Mouse (Mus musculus): ENCODE measurements at regions not wholly inside any gene's neighbourhood (a gene's known extent, or its start where the extent isn't known, plus 50 kb on each side); places are given as distances from the start of the nearest gene placed in this dataset.

DNA sequence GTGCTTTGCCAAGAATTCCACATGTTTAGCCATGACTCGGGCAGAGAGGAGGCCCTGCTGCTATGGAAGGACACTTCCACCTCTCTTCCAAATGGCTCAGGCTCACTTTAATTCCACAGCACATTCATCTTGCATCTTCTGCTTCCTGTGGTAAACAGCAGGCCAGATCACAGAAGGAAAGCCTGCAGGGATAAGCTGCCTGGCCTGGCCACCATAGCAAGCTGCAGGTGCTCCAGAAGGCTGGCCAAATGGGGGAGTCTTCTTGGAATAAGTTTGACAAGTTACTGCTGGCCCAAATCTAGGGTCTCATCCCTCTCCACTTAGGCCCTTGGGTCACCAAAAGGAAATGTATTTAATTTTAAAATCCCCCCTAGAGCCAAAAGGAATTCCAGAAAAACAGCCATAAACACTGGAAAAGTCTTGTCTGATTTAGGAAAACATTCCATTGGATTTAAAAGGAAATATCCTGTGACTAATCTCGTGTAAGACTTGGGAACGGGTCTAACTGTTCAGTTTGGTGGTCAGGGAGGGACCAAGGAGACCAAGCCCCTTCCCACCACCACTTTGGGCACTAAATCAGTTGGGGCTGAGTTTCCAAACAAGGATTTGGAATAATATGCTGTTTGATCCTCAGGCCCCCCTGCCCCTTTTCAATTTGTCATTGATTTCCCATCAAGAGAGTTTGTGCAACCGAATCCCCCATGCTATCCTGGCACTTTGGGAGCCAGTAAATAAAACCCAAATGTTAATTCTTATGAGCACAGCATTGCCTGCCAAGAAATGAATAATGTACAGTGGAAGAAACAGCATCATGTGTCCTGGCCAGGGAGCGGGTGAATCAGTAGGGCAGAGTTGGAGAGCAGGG, 117.6 kb upstream of the Habp2 start:
- no peaks in the 10 kb centered on the region for H3K36me3 ChIP-seq (ENCODE audit: control insufficient read depth, insufficient read depth, low read length)
- ATAC-seq (ENCODE audit: low FRiP score, low TSS enrichment) (no peak), DNase-seq (no peak)
- no peaks in the 10 kb centered on the region for H3K27me3 ChIP-seq (ENCODE audit: control insufficient read depth, insufficient read depth, low read length)
- H3K4me3 ChIP-seq (replicated peaks; ENCODE audit: low read depth, low read length), result no peak overlapping the region
- H3K9ac ChIP-seq (replicated peaks; ENCODE audit: low read length), result no peak overlapping the region
- 84% methylated on average over 5 of the region's 5 CpGs for WGBS
- H3K27ac ChIP-seq (replicated peaks; ENCODE audit: low read depth, low read length), result no peak overlapping the region
- no peak overlapping the region for H3K4me2 ChIP-seq (ENCODE audit: low read length)
- no peaks in the 10 kb centered on the region for H3K9me3 ChIP-seq (ENCODE audit: control insufficient read depth, low read length)
- H3K4me1 ChIP-seq (ENCODE audit: control insufficient read depth, insufficient read depth, low read length), result no peaks in the 10 kb centered on the region

DNA sequence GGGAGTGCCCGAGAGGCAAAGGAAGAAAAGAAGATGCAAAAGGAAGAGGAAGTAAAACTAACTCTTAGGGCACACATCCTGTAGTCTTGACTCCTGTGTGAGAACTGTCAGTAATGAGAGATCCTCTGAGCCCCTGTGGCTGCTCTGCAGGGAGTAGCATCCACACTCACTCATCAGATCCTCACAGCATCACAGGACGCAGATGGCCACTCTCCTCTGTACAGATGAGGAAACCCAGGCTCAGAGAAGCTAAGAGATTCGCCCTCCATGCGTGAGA, 117.0 kb upstream of the Habp2 start:
- ATAC-seq (ENCODE audit: low FRiP score, low TSS enrichment) (no peak), DNase-seq (no peak)
- no peak overlapping the region for H3K4me3 ChIP-seq (replicated peaks; ENCODE audit: low read depth, low read length)
- H3K36me3 ChIP-seq (ENCODE audit: control insufficient read depth, insufficient read depth, low read length), result no peaks in the 10 kb centered on the region
- no peak overlapping the region for H3K27ac ChIP-seq (replicated peaks; ENCODE audit: low read depth, low read length)
- 84% methylated on average over 4 of the region's 4 CpGs for WGBS
- no peaks in the 10 kb centered on the region for H3K9me3 ChIP-seq (ENCODE audit: control insufficient read depth, low read length)
- H3K27me3 ChIP-seq (ENCODE audit: control insufficient read depth, insufficient read depth, low read length), result no peaks in the 10 kb centered on the region
- no peak overlapping the region for H3K9ac ChIP-seq (replicated peaks; ENCODE audit: low read length)
- no peak overlapping the region for H3K4me2 ChIP-seq (ENCODE audit: low read length)
- H3K4me1 ChIP-seq (ENCODE audit: control insufficient read depth, insufficient read depth, low read length), result no peaks in the 10 kb centered on the region

GRCm38 (mm10) chr19:56172454-56172853, 114.5 kb upstream of the Habp2 start:
- DNase-seq, result no peak

GRCm38 (mm10) chr19:56176059-56176458, 110.9 kb upstream of the Habp2 start:
- Histone ChIP-seq H3K4me3 (replicated peaks; ENCODE audit: low read depth, low read length) (no peak overlapping the region), H3K27ac (replicated peaks; ENCODE audit: low read depth, low read length) (no peak overlapping the region), H3K4me1 (ENCODE audit: control insufficient read depth, insufficient read depth, low read length) (no peaks in the 10 kb centered on the region), H3K9ac (replicated peaks; ENCODE audit: low read length) (no peak overlapping the region), H3K36me3 (ENCODE audit: control insufficient read depth, insufficient read depth, low read length) (no peaks in the 10 kb centered on the region), H3K9me3 (ENCODE audit: control insufficient read depth, low read length) (no peaks in the 10 kb centered on the region), H3K27me3 (ENCODE audit: control insufficient read depth, insufficient read depth, low read length) (no peaks in the 10 kb centered on the region), H3K4me2 (ENCODE audit: low read length) (no peak overlapping the region)
- 95% methylated on average over 8 of the region's 8 CpGs for WGBS
- DNase-seq, result no peak
- no peak for ATAC-seq (ENCODE audit: low FRiP score, low TSS enrichment)

More at GRCm38 (mm10) chr19:56172454-56172853, 114.5 kb upstream of the Habp2 start:
- no peak for ATAC-seq (ENCODE audit: low FRiP score, low TSS enrichment)
- Histone ChIP-seq H3K9ac (replicated peaks; ENCODE audit: low read length) (no peak overlapping the region), H3K4me2 (ENCODE audit: low read length) (no peak overlapping the region), H3K9me3 (ENCODE audit: control insufficient read depth, low read length) (no peaks in the 10 kb centered on the region), H3K27me3 (ENCODE audit: control insufficient read depth, insufficient read depth, low read length) (no peaks in the 10 kb centered on the region), H3K27ac (replicated peaks; ENCODE audit: low read depth, low read length) (no peak overlapping the region), H3K4me1 (ENCODE audit: control insufficient read depth, insufficient read depth, low read length) (no peaks in the 10 kb centered on the region), H3K36me3 (ENCODE audit: control insufficient read depth, insufficient read depth, low read length) (no peaks in the 10 kb centered on the region), H3K4me3 (replicated peaks; ENCODE audit: low read depth, low read length) (no peak overlapping the region)
- WGBS, result 77% methylated on average over 5 of the region's 5 CpGs

GRCm38 (mm10) chr19:56177231-56177745, 109.6 kb upstream of the Habp2 start:
- Histone ChIP-seq H3K36me3 (ENCODE audit: control insufficient read depth, insufficient read depth, low read length) (no peaks in the 10 kb centered on the region), H3K27me3 (ENCODE audit: control insufficient read depth, insufficient read depth, low read length) (no peaks in the 10 kb centered on the region), H3K9ac (replicated peaks; ENCODE audit: low read length) (no peak overlapping the region), H3K9me3 (ENCODE audit: control insufficient read depth, low read length) (no peaks in the 10 kb centered on the region), H3K4me3 (replicated peaks; ENCODE audit: low read depth, low read length) (no peak overlapping the region), H3K4me1 (ENCODE audit: control insufficient read depth, insufficient read depth, low read length) (no peaks in the 10 kb centered on the region), H3K4me2 (ENCODE audit: low read length) (no peak overlapping the region), H3K27ac (replicated peaks; ENCODE audit: low read depth, low read length) (no peak overlapping the region)
- no peak for DNase-seq
- no peak for ATAC-seq (ENCODE audit: low FRiP score, low TSS enrichment)
- WGBS, result 76% methylated on average over 12 of the region's 12 CpGs

DNA sequence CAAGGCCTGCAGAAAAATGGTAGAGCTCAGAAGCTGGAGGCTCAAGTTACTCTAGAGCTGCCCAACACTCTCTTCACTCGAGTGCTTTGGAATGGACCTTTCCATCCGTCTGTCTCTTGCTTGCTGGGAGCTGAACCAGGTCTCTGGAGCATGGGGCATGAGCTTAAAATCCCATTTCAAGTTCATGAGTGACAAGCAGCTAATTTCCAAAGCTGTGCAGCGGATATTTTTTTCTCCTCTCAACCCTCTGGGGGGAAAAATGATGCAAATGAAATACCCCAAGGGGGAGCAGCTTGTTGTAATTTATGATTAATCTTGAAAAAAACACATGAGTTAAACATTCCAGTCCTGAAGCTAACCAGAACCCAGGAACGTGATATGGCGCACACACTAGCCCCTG, 101.2 kb upstream of the Habp2 start:
- no peaks in the 10 kb centered on the region for H3K27me3 ChIP-seq (ENCODE audit: control insufficient read depth, insufficient read depth, low read length)
- H3K4me3 ChIP-seq (replicated peaks; ENCODE audit: low read depth, low read length), result no peak overlapping the region
- no peak overlapping the region for H3K27ac ChIP-seq (replicated peaks; ENCODE audit: low read depth, low read length)
- no peak for ATAC-seq (ENCODE audit: low FRiP score, low TSS enrichment)
- no peak overlapping the region for H3K4me2 ChIP-seq (ENCODE audit: low read length)
- H3K9me3 ChIP-seq (ENCODE audit: control insufficient read depth, low read length), result no peaks in the 10 kb centered on the region
- WGBS, result 61% methylated on average over 5 of the region's 5 CpGs
- H3K36me3 ChIP-seq (ENCODE audit: control insufficient read depth, insufficient read depth, low read length), result no peaks in the 10 kb centered on the region
- H3K4me1 ChIP-seq (ENCODE audit: control insufficient read depth, insufficient read depth, low read length), result no peaks in the 10 kb centered on the region
- DNase-seq, result peak; percentile 22
- no peak overlapping the region for H3K9ac ChIP-seq (replicated peaks; ENCODE audit: low read length)

DNA sequence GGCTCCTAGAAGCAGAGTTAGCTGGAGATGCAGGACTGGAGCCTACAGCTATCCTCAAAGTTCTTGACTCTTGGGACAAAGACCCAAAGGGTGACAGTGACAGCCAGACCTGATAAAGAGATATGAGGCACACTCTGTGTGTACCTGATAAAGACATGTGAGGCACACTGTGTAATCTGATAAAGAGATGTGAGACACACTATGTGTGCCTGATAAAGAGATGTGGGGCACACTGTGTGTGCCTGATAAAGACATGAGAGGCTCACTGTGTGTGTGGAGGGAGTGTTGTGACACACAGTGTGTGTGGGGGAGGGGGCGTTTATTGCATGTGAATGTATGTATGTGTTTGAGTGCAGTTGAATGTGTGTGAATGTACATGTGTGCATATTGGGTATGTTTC, 97.8 kb upstream of the Habp2 start:
- H3K4me1 ChIP-seq (ENCODE audit: control insufficient read depth, insufficient read depth, low read length), result no peaks in the 10 kb centered on the region
- H3K4me3 ChIP-seq (replicated peaks; ENCODE audit: low read depth, low read length), result no peak overlapping the region
- H3K4me2 ChIP-seq (ENCODE audit: low read length), result no peak overlapping the region
- 100% methylated on average over 1 of the region's 1 CpGs for WGBS
- H3K27me3 ChIP-seq (ENCODE audit: control insufficient read depth, insufficient read depth, low read length), result no peaks in the 10 kb centered on the region
- H3K9me3 ChIP-seq (ENCODE audit: control insufficient read depth, low read length), result no peaks in the 10 kb centered on the region
- ATAC-seq (ENCODE audit: low FRiP score, low TSS enrichment) (no peak), DNase-seq (no peak)
- H3K27ac ChIP-seq (replicated peaks; ENCODE audit: low read depth, low read length), result no peak overlapping the region
- no peak overlapping the region for H3K9ac ChIP-seq (replicated peaks; ENCODE audit: low read length)
- no peaks in the 10 kb centered on the region for H3K36me3 ChIP-seq (ENCODE audit: control insufficient read depth, insufficient read depth, low read length)

DNA sequence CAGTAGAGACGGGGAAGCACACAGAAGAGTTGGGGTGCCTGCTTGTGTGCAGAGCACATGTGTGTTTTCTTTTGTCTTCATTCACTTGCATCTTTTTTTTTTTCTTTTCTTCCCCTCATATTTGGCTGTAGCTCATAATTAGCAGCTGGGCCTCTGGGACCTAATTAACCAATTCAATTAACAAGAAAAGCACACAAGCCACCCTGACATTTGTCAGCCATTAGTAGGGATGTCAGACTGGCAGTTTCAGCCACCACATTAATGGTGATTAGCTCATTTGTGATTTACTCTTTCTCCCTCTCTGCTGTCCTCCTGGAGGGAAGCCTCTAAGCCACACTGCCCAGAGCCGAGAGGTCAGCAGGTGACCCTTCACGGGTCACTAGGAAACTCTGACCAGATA, 96.7 kb upstream of the Habp2 start:
- 29% methylated on average over 3 of the region's 3 CpGs for WGBS
- DNase-seq, result peak; percentile 62

DNA sequence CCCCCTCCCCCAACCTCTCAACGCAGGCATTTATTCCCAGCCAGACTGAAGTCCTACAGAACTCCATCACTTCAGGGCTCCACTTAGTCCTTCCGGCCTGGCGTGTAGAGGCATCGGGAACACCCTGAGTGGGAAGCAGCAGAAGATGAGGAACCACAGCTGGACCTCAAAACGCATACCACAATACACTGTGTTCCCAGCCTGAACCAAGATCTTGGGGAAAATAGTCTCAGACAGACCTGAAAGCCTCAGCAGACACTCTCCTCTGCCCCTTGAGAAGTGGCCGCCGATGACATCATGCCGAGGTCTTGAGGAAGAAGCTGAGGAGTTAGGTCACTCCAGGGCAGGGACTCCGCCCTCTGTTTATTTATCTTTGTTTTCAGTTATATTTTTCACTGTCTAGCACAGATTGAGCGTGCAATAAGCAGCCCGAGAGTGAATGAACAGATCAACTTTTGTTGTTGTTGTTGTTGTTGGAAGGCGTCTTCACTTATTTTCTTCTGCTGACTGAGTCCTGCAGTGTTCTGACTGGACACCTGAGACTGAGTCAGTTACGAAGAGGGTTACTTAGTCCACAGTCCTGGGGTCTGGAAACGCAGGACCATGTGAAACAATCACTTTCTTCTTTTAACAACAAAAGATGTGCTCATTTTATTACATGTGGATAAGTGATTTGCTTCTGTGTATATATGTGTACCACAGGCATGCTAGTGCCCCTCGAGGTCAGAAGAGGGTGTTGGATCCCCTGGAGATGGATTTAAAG, 88.3 kb upstream of the Habp2 start:
- DNase-seq (no peak), ATAC-seq (ENCODE audit: low FRiP score, low TSS enrichment) (no peak)
- H3K9ac ChIP-seq (replicated peaks; ENCODE audit: low read length), result no peak overlapping the region
- no peaks in the 10 kb centered on the region for H3K36me3 ChIP-seq (ENCODE audit: control insufficient read depth, insufficient read depth, low read length)
- no peak overlapping the region for H3K27ac ChIP-seq (replicated peaks; ENCODE audit: low read depth, low read length)
- WGBS, result 90% methylated on average over 15 of the region's 15 CpGs
- H3K9me3 ChIP-seq (ENCODE audit: control insufficient read depth, low read length), result no peaks in the 10 kb centered on the region
- H3K4me3 ChIP-seq (replicated peaks; ENCODE audit: low read depth, low read length), result no peak overlapping the region
- H3K27me3 ChIP-seq (ENCODE audit: control insufficient read depth, insufficient read depth, low read length), result no peaks in the 10 kb centered on the region
- no peak overlapping the region for H3K4me2 ChIP-seq (ENCODE audit: low read length)
- no peaks in the 10 kb centered on the region for H3K4me1 ChIP-seq (ENCODE audit: control insufficient read depth, insufficient read depth, low read length)

More for the DNA sequence above, 96.7 kb upstream of the Habp2 start:
- Histone ChIP-seq H3K4me3 (replicated peaks; ENCODE audit: low read depth, low read length) (no peak overlapping the region), H3K27ac (replicated peaks; ENCODE audit: low read depth, low read length) (no peak overlapping the region), H3K4me1 (ENCODE audit: control insufficient read depth, insufficient read depth, low read length) (no peaks in the 10 kb centered on the region), H3K27me3 (ENCODE audit: control insufficient read depth, insufficient read depth, low read length) (no peaks in the 10 kb centered on the region), H3K9ac (replicated peaks; ENCODE audit: low read length) (no peak overlapping the region), H3K4me2 (ENCODE audit: low read length) (no peak overlapping the region), H3K9me3 (ENCODE audit: control insufficient read depth, low read length) (no peaks in the 10 kb centered on the region), H3K36me3 (ENCODE audit: control insufficient read depth, insufficient read depth, low read length) (no peaks in the 10 kb centered on the region)
- ATAC-seq (ENCODE audit: low FRiP score, low TSS enrichment), result no peak

Measured in midbrain, embryonic 14.5 days (tissue).